Mouse (Mus musculus): Measurements from ENCODE around the gene Mcf2l. TPM values are rescaled to one million over a fixed set of nuclear protein-coding genes. Genes with fewer than 3 reads are reported as not detected.

Gene Mcf2l
- 8.8 and 9.3 TPM in 2 replicates for total RNA-seq (2017)

- no peak for ATAC-seq (ENCODE audit: extremely low read depth, insufficient number of reproducible peaks, low FRiP score, poor library complexity, severe bottlenecking)
Observed at GRCm38 (mm10) chr8:12873357-12874046, at the start of gene Mcf2l. Mcf2l (plus strand) TSS chr8:12873806.

GRCm38 (mm10) chr8:12824562-12824961 lies 49.0 kb upstream of the Mcf2l start:
- ATAC-seq (ENCODE audit: extremely low read depth, insufficient number of reproducible peaks, low FRiP score, poor library complexity, severe bottlenecking): no peak

GRCm38 (mm10) chr8:12825236-12825635 lies 48.4 kb upstream of the Mcf2l start:
- no peak for ATAC-seq (ENCODE audit: extremely low read depth, insufficient number of reproducible peaks, low FRiP score, poor library complexity, severe bottlenecking)

GRCm38 (mm10) chr8:12825686-12826237 lies 47.8 kb upstream of the Mcf2l start:
- no peak for ATAC-seq (ENCODE audit: extremely low read depth, insufficient number of reproducible peaks, low FRiP score, poor library complexity, severe bottlenecking)

GRCm38 (mm10) chr8:12827124-12827523 lies 46.5 kb upstream of the Mcf2l start:
- ATAC-seq (ENCODE audit: extremely low read depth, insufficient number of reproducible peaks, low FRiP score, poor library complexity, severe bottlenecking): no peak

- no peak for ATAC-seq (ENCODE audit: extremely low read depth, insufficient number of reproducible peaks, low FRiP score, poor library complexity, severe bottlenecking)
Observed at GRCm38 (mm10) chr8:12828298-12828697, 45.3 kb upstream of the Mcf2l start.

GRCm38 (mm10) chr8:12829381-12829780 lies 44.2 kb upstream of the Mcf2l start:
- ATAC-seq (ENCODE audit: extremely low read depth, insufficient number of reproducible peaks, low FRiP score, poor library complexity, severe bottlenecking): no peak

- no peak for ATAC-seq (ENCODE audit: extremely low read depth, insufficient number of reproducible peaks, low FRiP score, poor library complexity, severe bottlenecking)
Observed at GRCm38 (mm10) chr8:12831659-12832589, 41.7 kb upstream of the Mcf2l start.

GRCm38 (mm10) chr8:12833616-12834015 lies 40.0 kb upstream of the Mcf2l start:
- no peak for ATAC-seq (ENCODE audit: extremely low read depth, insufficient number of reproducible peaks, low FRiP score, poor library complexity, severe bottlenecking)

- no peak for ATAC-seq (ENCODE audit: extremely low read depth, insufficient number of reproducible peaks, low FRiP score, poor library complexity, severe bottlenecking)
Observed at GRCm38 (mm10) chr8:12840834-12841233, 32.8 kb upstream of the Mcf2l start.

GRCm38 (mm10) chr8:12842342-12842995 lies 31.1 kb upstream of the Mcf2l start:
- no peak for ATAC-seq (ENCODE audit: extremely low read depth, insufficient number of reproducible peaks, low FRiP score, poor library complexity, severe bottlenecking)

- ATAC-seq (ENCODE audit: extremely low read depth, insufficient number of reproducible peaks, low FRiP score, poor library complexity, severe bottlenecking): no peak
Observed at GRCm38 (mm10) chr8:12844347-12844950, 29.2 kb upstream of the Mcf2l start.

GRCm38 (mm10) chr8:12846447-12846846 lies 27.2 kb upstream of the Mcf2l start:
- ATAC-seq (ENCODE audit: extremely low read depth, insufficient number of reproducible peaks, low FRiP score, poor library complexity, severe bottlenecking): no peak

GRCm38 (mm10) chr8:12851241-12851640 lies 22.4 kb upstream of the Mcf2l start:
- no peak for ATAC-seq (ENCODE audit: extremely low read depth, insufficient number of reproducible peaks, low FRiP score, poor library complexity, severe bottlenecking)

- no peak for ATAC-seq (ENCODE audit: extremely low read depth, insufficient number of reproducible peaks, low FRiP score, poor library complexity, severe bottlenecking)
Observed at GRCm38 (mm10) chr8:12856038-12856437, 17.6 kb upstream of the Mcf2l start.

GRCm38 (mm10) chr8:12863061-12863460 lies 10.5 kb upstream of the Mcf2l start:
- ATAC-seq (ENCODE audit: extremely low read depth, insufficient number of reproducible peaks, low FRiP score, poor library complexity, severe bottlenecking): no peak

GRCm38 (mm10) chr8:12863608-12864007 lies 10.0 kb upstream of the Mcf2l start:
- ATAC-seq (ENCODE audit: extremely low read depth, insufficient number of reproducible peaks, low FRiP score, poor library complexity, severe bottlenecking): no peak

GRCm38 (mm10) chr8:12865790-12866189 lies 7.8 kb upstream of the Mcf2l start:
- ATAC-seq (ENCODE audit: extremely low read depth, insufficient number of reproducible peaks, low FRiP score, poor library complexity, severe bottlenecking): no peak

- no peak for ATAC-seq (ENCODE audit: extremely low read depth, insufficient number of reproducible peaks, low FRiP score, poor library complexity, severe bottlenecking)
Observed at GRCm38 (mm10) chr8:12869661-12870060, 3.9 kb upstream of the Mcf2l start.

Data from neutrophil, adult 5-6 weeks (primary cell).